Mouse (Mus musculus): ENCODE measurements at regions not wholly inside any gene's neighbourhood (a gene's known extent, or its start where the extent isn't known, plus 50 kb on each side); places are given as distances from the start of the nearest gene placed in this dataset.
"Not testable (repeated sequence)": the region's sequence is repeated elsewhere in the genome, so short reads cannot be mapped to it uniquely, and the experiment has no call there.

DNA sequence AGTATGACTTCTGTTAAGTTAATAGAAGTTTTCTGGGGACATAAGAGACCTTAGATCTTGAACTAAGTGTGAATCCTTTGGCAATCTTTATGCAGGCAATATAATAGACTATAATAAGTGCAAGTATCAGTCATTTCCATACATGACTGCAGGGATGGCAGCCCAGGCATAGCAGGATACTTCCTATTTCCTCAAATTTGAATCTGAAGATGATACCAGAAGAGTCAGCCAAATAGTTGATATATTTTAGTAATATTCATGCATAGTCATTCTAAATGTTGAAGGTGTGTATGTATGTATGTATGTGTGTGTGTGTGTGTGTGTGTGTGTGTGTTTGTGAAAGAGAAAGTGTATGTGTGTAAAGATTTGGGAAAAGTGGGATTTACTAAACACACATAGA, 64.3 kb downstream of the Prl2c2 start:
- H3K4me2 ChIP-seq (ENCODE audit: low read depth); H3K9ac ChIP-seq; H3K4me1 ChIP-seq (ENCODE audit: insufficient read depth); H3K27me3 ChIP-seq (ENCODE audit: insufficient read depth, low read length); H3K4me3 ChIP-seq (ENCODE audit: low read depth, low read length); ATAC-seq; H3K27ac ChIP-seq (ENCODE audit: low read depth, low read length); DNase-seq; H3K36me3 ChIP-seq (ENCODE audit: insufficient read depth): not testable (repeated sequence)
- peaks cover 20% of the 10 kb centered on the region for H3K9me3 ChIP-seq (ENCODE audit: low read length)

GRCm38 (mm10) chr13:12935103-12935502, 70.1 kb downstream of the Prl2c2 start:
- H3K27me3 ChIP-seq (ENCODE audit: insufficient read depth, low read length); ATAC-seq; H3K4me1 ChIP-seq (ENCODE audit: insufficient read depth); H3K4me2 ChIP-seq (ENCODE audit: low read depth); H3K4me3 ChIP-seq (ENCODE audit: low read depth, low read length); H3K9ac ChIP-seq; DNase-seq; H3K27ac ChIP-seq (ENCODE audit: low read depth, low read length); H3K36me3 ChIP-seq (ENCODE audit: insufficient read depth): not testable (repeated sequence)
- peaks cover 47% of the 10 kb centered on the region for H3K9me3 ChIP-seq (ENCODE audit: low read length)
- WGBS = 1% methylated on average over 1 of the region's 1 CpGs

- not testable (repeated sequence) for H3K27ac ChIP-seq (ENCODE audit: low read depth, low read length); DNase-seq; H3K4me3 ChIP-seq (ENCODE audit: low read depth, low read length); H3K9ac ChIP-seq; H3K36me3 ChIP-seq (ENCODE audit: insufficient read depth); H3K27me3 ChIP-seq (ENCODE audit: insufficient read depth, low read length); H3K4me1 ChIP-seq (ENCODE audit: insufficient read depth); H3K4me2 ChIP-seq (ENCODE audit: low read depth); ATAC-seq
- WGBS = 88% methylated on average over 15 of the region's 15 CpGs
- H3K9me3 ChIP-seq (ENCODE audit: low read length) = peaks cover 62% of the 10 kb centered on the region
These were observed 73.1 kb downstream of the Prl2c2 start for GRCm38 (mm10) chr13:12931907-12932617.

DNA sequence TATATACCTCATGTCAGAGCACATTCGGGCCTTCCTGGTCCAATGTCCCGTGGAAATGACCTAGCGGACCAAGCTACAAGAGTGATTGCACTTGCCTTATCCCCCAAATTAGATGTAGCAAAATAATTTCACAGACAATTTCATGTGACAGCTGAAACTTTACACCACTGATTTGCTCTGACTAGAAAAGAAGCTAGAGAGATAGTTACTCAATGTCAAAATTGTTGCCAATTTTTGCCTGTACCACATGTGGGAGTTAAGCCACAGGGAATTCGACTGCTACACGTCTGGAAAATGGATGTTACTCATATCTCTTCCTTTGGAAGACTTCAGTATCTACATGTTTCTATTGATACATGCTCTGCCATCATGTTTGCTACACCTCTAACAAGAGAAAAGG, 74.6 kb downstream of the Prl2c2 start:
- ATAC-seq (no peak), DNase-seq (no peak)
- H3K4me3 ChIP-seq (ENCODE audit: low read depth, low read length) = no peak overlapping the region
- no peak overlapping the region for H3K27ac ChIP-seq (ENCODE audit: low read depth, low read length)
- H3K4me1 ChIP-seq (ENCODE audit: insufficient read depth) = no peaks in the 10 kb centered on the region
- H3K27me3 ChIP-seq (ENCODE audit: insufficient read depth, low read length) = no peaks in the 10 kb centered on the region
- no peaks in the 10 kb centered on the region for H3K36me3 ChIP-seq (ENCODE audit: insufficient read depth)
- WGBS = 82% methylated on average over 5 of the region's 5 CpGs
- H3K9ac ChIP-seq = no peak overlapping the region
- no peak for TF ChIP-seq CTCF (IDR thresholded peaks at IDR 0.05; ENCODE audit: low read depth)
- no peak overlapping the region for H3K4me2 ChIP-seq (ENCODE audit: low read depth)
- peaks cover 77% of the 10 kb centered on the region for H3K9me3 ChIP-seq (ENCODE audit: low read length)

- ATAC-seq = no peak
- no peak for DNase-seq
- Histone ChIP-seq H3K4me1 (ENCODE audit: insufficient read depth) (no peaks in the 10 kb centered on the region), H3K27ac (ENCODE audit: low read depth, low read length) (no peak overlapping the region), H3K9ac (no peak overlapping the region), H3K9me3 (ENCODE audit: low read length) (peaks cover 78% of the 10 kb centered on the region), H3K27me3 (ENCODE audit: insufficient read depth, low read length) (no peaks in the 10 kb centered on the region), H3K36me3 (ENCODE audit: insufficient read depth) (no peaks in the 10 kb centered on the region), H3K4me3 (ENCODE audit: low read depth, low read length) (no peak overlapping the region), H3K4me2 (ENCODE audit: low read depth) (no peak overlapping the region)
- no peak for TF ChIP-seq CTCF (IDR thresholded peaks at IDR 0.05; ENCODE audit: low read depth)
- 89% methylated on average over 5 of the region's 5 CpGs for WGBS
These were observed 75.4 kb downstream of the Prl2c2 start for GRCm38 (mm10) chr13:12929806-12930205.

DNA sequence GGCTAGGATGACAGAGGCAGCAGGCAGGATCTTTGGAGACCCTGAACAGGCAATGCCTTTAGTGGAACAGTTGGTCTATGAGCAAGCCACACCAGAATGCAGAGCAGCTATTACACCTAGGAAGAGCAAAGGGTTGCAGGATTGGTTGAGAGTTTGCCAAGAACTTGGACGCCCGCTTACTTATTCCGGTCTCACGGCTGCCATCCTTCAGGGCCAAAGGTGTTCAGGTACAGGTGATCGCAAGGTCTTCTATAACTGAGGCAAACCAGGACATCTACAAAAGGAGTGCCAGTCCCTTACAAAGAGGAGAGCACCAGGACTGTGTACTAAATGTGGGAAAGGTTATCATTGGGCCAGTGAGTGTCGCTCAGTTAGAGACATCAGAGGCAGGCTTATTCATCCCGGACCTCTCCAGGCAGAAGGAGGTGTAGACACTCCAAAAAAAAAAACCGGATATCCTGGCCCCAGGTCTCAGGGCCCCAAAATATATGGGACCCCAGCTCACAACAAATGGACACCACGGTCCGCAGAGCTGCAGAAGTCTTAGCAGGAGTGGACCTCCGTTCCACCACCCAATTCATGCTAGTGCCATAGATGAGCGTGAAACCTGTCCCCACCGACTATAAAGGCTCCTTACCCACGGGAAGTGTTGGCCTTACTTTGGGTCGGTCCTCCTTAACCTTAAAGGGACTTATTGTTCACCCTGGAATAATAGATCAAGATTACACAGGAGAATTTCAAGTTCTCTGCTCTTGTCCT, 77.4 kb downstream of the Prl2c2 start:
- no peaks in the 10 kb centered on the region for H3K36me3 ChIP-seq (ENCODE audit: insufficient read depth)
- no peak overlapping the region for H3K4me3 ChIP-seq (ENCODE audit: low read depth, low read length)
- peaks cover 79% of the 10 kb centered on the region for H3K9me3 ChIP-seq (ENCODE audit: low read length)
- WGBS = 91% methylated on average over 15 of the region's 15 CpGs
- no peaks in the 10 kb centered on the region for H3K27me3 ChIP-seq (ENCODE audit: insufficient read depth, low read length)
- H3K4me1 ChIP-seq (ENCODE audit: insufficient read depth) = no peaks in the 10 kb centered on the region
- no peak overlapping the region for H3K9ac ChIP-seq
- DNase-seq (no peak), ATAC-seq (no peak)
- no peak overlapping the region for H3K27ac ChIP-seq (ENCODE audit: low read depth, low read length)
- H3K4me2 ChIP-seq (ENCODE audit: low read depth) = no peak overlapping the region
- no peak for TF ChIP-seq CTCF (IDR thresholded peaks at IDR 0.05; ENCODE audit: low read depth)

- WGBS = 91% methylated on average over 14 of the region's 14 CpGs
- ATAC-seq = no peak
These were observed 79.6 kb downstream of the Prl2c2 start for GRCm38 (mm10) chr13:12925604-12926003.

More at GRCm38 (mm10) chr13:12925604-12926003, 79.6 kb downstream of the Prl2c2 start:
- no peak for TF ChIP-seq CTCF (IDR thresholded peaks at IDR 0.05; ENCODE audit: low read depth)
- DNase-seq = no peak
- no peak overlapping the region for H3K4me2 ChIP-seq (ENCODE audit: low read depth)
- H3K4me3 ChIP-seq (ENCODE audit: low read depth, low read length) = no peak overlapping the region
- H3K9ac ChIP-seq = no peak overlapping the region
- no peak overlapping the region for H3K27ac ChIP-seq (ENCODE audit: low read depth, low read length)
- peaks cover 70% of the 10 kb centered on the region for H3K9me3 ChIP-seq (ENCODE audit: low read length)
- no peaks in the 10 kb centered on the region for H3K4me1 ChIP-seq (ENCODE audit: insufficient read depth)
- no peaks in the 10 kb centered on the region for H3K36me3 ChIP-seq (ENCODE audit: insufficient read depth)
- H3K27me3 ChIP-seq (ENCODE audit: insufficient read depth, low read length) = no peaks in the 10 kb centered on the region

All from forebrain, postnatal 0 days (tissue).